Mouse (Mus musculus): ENCODE data around the gene Ppef1. TPM values are rescaled to one million over a fixed set of nuclear protein-coding genes. Genes with fewer than 3 reads are reported as not detected.

The Ppef1 gene
- polyA plus RNA-seq (2012; rRNA removed; ENCODE audit: low replicate concordance): not detected in 2 replicates

DNA sequence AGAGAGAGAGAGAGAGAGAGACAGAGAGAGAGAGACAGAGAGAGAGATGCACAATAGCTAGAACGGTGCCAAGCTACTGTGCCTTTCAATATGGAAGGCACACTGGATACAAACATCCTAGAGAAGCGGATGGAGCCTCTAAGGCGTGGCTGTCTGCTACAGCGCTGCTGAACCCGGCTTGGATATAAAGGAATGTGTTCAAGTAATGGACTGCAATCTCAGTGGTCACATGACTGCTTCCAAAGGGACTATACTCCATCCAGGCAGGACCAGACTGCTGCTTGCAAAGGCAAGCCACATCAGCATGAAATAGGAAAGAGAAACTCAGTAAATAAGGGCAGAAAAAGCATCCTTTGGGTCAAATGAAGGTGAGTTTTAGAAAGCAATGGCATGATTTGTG lies at the start of gene Ppef1:
Gene Ppef1 (minus strand): TSS at position 116 of the 400 bp plus-strand sequence.

DNA sequence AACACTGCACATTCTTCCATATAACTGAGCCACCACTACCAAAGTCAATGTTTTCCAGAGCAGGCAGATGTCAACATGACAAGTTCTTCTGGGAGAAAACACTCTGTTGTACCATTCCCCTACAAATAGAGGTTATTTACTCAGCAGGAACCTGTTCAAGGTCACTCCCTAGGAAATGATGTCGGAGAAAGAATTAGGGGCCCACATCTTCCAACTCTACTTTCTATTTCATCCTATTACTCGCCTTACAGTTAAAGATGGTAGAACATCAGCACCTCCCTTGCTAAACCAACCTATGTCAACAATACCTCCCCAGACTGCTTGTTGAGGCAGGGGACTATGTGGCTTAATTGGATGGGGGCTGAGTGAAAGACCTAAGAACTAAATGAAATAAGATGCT lies 32.1 kb upstream of the Ppef1 start, which contains the start of gene Rs1:
Gene Rs1 (plus strand): TSS at position 301 of the 400 bp plus-strand sequence.

Other genes with a start within 250 kb of the Ppef1 start
- gene Phka2, start 233.6 kb downstream of the Ppef1 start, polyA plus RNA-seq (2012; rRNA removed; ENCODE audit: low replicate concordance): 33.5 and 44.5 TPM in 2 replicates
- not detected in 2 replicates for gene Rs1, start 32.2 kb upstream of the Ppef1 start, polyA plus RNA-seq (2012; rRNA removed; ENCODE audit: low replicate concordance)
- gene Gja6, start 171.3 kb upstream of the Ppef1 start, polyA plus RNA-seq (2012; rRNA removed; ENCODE audit: low replicate concordance): 0.07 TPM in 1 of 2 replicates, not detected in the other

Data from subcutaneous adipose tissue, adult 2 months (tissue).